Mouse (Mus musculus): ENCODE results near the gene T. TPM values are rescaled to one million over a fixed set of nuclear protein-coding genes. Genes with fewer than 3 reads are reported as not detected.

The T gene
- polyA plus RNA-seq, 1 experiment from 2014 or later, result 0.61 TPM

DNA sequence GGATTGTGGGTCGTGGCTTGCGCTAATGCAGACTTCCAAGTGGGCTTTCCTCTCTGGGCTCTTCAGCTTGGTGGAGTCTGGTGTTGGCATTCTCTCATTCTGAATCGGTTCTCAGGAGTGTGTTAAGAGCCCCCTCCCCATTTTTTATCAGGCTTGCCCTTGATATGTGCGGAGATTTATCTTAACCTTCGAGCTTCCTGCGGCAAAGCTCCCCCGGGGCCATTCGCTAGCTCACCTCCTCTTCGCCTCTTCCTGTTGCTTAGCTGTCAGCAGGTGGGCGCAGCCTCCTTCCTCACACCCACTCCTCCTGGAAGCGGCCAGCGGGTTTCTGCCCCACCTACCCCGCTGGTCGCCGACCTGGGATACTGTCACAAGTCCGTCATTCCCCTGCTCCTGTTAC, 4.8 kb upstream of the T start:
- peaks cover 62% of the 10 kb centered on the region for H3K27me3 ChIP-seq (replicated peaks; ENCODE audit: control insufficient read depth, insufficient read depth, low read length)
- H3K36me3 ChIP-seq (ENCODE audit: control insufficient read depth, insufficient read depth), result no peaks in the 10 kb centered on the region
- WGBS, result under 1% methylated on average over 16 of the region's 16 CpGs
- H3K4me3 ChIP-seq (replicated peaks; ENCODE audit: low read length), result no peak overlapping the region
- no peaks in the 10 kb centered on the region for H3K9me3 ChIP-seq (ENCODE audit: control insufficient read depth, low read length)
- peaks cover 13% of the 10 kb centered on the region for H3K4me1 ChIP-seq (replicated peaks; ENCODE audit: control insufficient read depth, insufficient read depth, low read length)
- no peak overlapping the region for H3K9ac ChIP-seq (replicated peaks; ENCODE audit: low read depth, low read length)
- H3K27ac ChIP-seq (ENCODE audit: low read length), result no peak overlapping the region
- H3K4me2 ChIP-seq (ENCODE audit: low read length), result no peak overlapping the region
- no peak for ATAC-seq

DNA sequence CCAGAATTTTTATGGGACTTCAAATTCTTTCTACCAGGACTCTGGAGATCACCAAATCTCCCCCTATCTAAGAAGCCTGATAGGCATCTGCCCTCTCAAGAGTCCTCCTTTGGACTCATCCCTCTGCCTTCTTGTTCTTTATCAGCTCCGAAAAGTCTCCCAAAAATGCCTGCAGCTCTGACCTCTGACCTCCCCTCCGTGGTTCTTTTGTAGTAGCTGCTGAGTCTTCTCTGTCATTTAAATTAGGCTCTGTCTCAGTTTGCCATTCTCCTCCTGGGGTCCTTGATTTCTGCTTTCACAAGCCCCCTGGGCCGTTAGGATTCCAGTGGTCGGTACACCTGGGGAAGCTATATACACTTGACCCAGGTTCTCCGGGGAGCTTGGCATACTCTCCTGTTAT, 4.3 kb upstream of the T start:
- H3K27me3 ChIP-seq (replicated peaks; ENCODE audit: control insufficient read depth, insufficient read depth, low read length), result peaks cover 67% of the 10 kb centered on the region
- WGBS, result 2% methylated on average over 5 of the region's 5 CpGs

DNA sequence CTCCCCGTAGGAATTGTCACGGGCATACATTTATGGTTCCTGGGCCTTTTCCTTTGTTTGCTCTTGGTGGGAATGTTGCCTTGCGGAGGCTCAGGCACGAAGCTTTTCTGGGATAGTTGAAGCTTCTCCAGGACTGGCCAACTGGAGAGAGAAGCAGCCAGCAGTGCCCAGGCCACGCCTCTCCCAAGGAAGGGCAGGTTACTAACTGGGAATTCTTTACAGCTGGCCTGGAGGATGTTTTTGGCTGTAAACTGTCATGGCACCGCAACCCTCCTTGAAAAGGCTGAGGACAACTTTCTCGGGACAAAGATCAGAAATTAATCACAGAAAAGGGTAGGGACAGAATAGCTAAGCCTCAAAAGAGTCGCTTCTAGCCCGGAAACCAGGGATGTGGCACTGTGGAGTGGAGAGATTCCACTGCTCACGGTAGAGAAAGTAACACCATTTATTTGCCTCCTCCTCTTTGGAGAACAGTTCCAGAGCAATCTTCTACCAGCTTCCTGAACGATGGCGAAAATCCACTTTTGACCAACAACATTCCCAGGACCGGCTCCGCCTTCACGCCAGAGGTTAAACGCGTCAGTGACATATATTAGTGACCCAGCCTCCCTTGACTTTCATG, 1.9 kb upstream of the T start:
- WGBS, result 1% methylated on average over 17 of the region's 17 CpGs
- Histone ChIP-seq H3K9me3 (ENCODE audit: control insufficient read depth, low read length) (no peaks in the 10 kb centered on the region), H3K36me3 (ENCODE audit: control insufficient read depth, insufficient read depth) (no peaks in the 10 kb centered on the region), H3K9ac (replicated peaks; ENCODE audit: low read depth, low read length) (no peak overlapping the region), H3K4me1 (replicated peaks; ENCODE audit: control insufficient read depth, insufficient read depth, low read length) (peaks cover 15% of the 10 kb centered on the region), H3K27ac (ENCODE audit: low read length) (no peak overlapping the region), H3K27me3 (replicated peaks; ENCODE audit: control insufficient read depth, insufficient read depth, low read length) (peaks cover 85% of the 10 kb centered on the region), H3K4me2 (ENCODE audit: low read length) (no peak overlapping the region), H3K4me3 (replicated peaks; ENCODE audit: low read length) (no peak overlapping the region)
- ATAC-seq, result no peak

More for the DNA sequence above, 4.3 kb upstream of the T start:
- Histone ChIP-seq H3K4me1 (replicated peaks; ENCODE audit: control insufficient read depth, insufficient read depth, low read length) (peaks cover 15% of the 10 kb centered on the region), H3K9ac (replicated peaks; ENCODE audit: low read depth, low read length) (no peak overlapping the region), H3K4me3 (replicated peaks; ENCODE audit: low read length) (no peak overlapping the region), H3K36me3 (ENCODE audit: control insufficient read depth, insufficient read depth) (no peaks in the 10 kb centered on the region), H3K9me3 (ENCODE audit: control insufficient read depth, low read length) (no peaks in the 10 kb centered on the region), H3K27ac (ENCODE audit: low read length) (no peak overlapping the region), H3K4me2 (ENCODE audit: low read length) (no peak overlapping the region)
- ATAC-seq, result no peak

DNA sequence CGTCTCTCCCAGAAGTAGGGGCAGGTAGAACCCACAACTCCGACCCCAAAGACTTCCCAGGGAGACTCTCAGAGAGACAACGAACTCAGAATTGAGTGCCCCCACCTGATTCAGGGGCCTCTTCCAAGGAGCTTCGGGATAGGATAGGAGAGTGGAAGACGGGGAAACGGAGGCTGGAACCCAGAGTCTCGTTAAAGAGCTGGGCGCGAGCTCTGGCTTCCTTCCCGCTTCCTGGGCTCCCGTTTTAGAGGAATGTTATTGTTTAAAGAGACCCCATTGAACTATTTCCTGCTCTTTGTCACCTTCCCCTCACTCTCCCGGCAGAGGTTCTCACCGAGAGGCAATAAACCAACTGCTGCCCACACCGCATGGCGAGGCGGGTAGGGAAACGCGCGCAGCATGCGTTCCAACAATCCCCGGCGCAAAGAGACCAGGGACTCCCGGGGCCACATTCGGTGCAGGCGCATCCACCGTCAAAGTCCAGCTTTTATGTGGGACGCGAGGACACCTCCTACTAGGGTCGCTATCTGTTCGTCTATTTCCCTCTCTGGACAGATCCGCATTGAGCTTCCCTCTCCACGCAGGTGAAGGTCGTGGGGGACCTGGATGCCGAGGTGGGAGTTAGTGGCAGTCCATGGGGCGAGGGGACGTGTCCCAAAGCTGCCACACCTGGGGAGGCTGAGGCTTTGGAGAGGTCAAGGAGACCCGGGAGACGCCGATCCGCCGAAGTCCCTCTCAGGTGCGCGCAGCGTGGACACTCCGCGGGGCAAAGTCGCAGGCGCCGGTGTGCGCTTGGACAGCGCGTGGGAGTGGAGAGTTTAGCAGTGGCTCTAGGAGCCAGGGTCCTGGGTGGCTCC, 874 bp upstream of the T start:
- H3K27me3 ChIP-seq (replicated peaks; ENCODE audit: control insufficient read depth, insufficient read depth, low read length), result peaks cover 93% of the 10 kb centered on the region
- no peak for ATAC-seq
- H3K36me3 ChIP-seq (ENCODE audit: control insufficient read depth, insufficient read depth), result no peaks in the 10 kb centered on the region
- peak overlapping the region; percentile 20 for H3K4me2 ChIP-seq (ENCODE audit: low read length)
- no peak overlapping the region for H3K9ac ChIP-seq (replicated peaks; ENCODE audit: low read depth, low read length)
- WGBS, result under 1% methylated on average over 52 of the region's 52 CpGs
- peak overlapping the region; percentile 5; the same call in 1 of the 2 replicates for H3K4me3 ChIP-seq (replicated peaks; ENCODE audit: low read length)
- H3K9me3 ChIP-seq (ENCODE audit: control insufficient read depth, low read length), result no peaks in the 10 kb centered on the region
- H3K4me1 ChIP-seq (replicated peaks; ENCODE audit: control insufficient read depth, insufficient read depth, low read length), result peaks cover 15% of the 10 kb centered on the region
- no peak overlapping the region for H3K27ac ChIP-seq (ENCODE audit: low read length)

DNA sequence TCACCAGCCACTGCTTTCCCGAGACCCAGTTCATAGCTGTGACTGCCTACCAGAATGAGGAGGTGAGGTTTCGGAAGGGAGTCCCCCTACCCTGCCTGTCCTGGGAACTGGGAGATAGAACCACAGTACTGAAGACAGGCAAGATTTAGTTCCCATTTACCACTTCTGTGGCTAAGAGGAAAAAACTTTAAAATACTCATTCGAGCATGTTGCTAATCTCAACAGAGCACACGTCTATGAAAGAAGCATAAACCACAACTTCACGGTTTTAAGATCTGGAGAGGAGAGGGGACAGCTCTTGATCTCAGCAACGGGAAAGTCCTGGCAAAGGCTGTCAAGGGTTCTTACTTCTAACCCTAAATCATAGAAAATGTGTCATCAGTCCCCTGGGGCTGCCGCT, 2.0 kb downstream of the T start:
- peaks cover 78% of the 10 kb centered on the region for H3K27me3 ChIP-seq (replicated peaks; ENCODE audit: control insufficient read depth, insufficient read depth, low read length)
- 17% methylated on average over 7 of the region's 7 CpGs for WGBS

DNA sequence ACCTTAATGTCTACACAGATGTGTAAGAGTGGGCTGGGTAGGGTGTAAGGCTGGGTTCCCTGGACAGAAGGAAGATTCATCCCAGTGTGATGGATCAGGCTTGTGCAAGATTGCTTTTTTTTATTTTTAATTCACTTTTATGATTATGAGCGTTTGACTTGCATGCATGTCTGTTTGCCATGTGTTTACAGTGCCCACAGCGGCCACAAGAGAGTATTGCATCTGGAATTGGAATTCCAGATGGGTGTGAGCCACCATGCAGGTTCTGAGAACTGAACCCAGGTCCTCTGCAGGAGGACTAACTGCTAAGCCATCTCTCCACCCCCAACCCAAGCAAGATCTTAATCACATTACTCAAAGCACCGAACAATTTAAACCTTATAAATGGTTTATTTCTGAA, 9.8 kb downstream of the T start:
- no peak overlapping the region for H3K4me2 ChIP-seq (ENCODE audit: low read length)
- no peak overlapping the region for H3K27ac ChIP-seq (ENCODE audit: low read length)

More for the DNA sequence above, 2.0 kb downstream of the T start:
- Histone ChIP-seq H3K27ac (ENCODE audit: low read length) (no peak overlapping the region), H3K9me3 (ENCODE audit: control insufficient read depth, low read length) (no peaks in the 10 kb centered on the region), H3K9ac (replicated peaks; ENCODE audit: low read depth, low read length) (no peak overlapping the region), H3K4me2 (ENCODE audit: low read length) (no peak overlapping the region), H3K4me3 (replicated peaks; ENCODE audit: low read length) (no peak overlapping the region), H3K4me1 (replicated peaks; ENCODE audit: control insufficient read depth, insufficient read depth, low read length) (peaks cover 13% of the 10 kb centered on the region), H3K36me3 (ENCODE audit: control insufficient read depth, insufficient read depth) (no peaks in the 10 kb centered on the region)
- no peak for ATAC-seq

DNA sequence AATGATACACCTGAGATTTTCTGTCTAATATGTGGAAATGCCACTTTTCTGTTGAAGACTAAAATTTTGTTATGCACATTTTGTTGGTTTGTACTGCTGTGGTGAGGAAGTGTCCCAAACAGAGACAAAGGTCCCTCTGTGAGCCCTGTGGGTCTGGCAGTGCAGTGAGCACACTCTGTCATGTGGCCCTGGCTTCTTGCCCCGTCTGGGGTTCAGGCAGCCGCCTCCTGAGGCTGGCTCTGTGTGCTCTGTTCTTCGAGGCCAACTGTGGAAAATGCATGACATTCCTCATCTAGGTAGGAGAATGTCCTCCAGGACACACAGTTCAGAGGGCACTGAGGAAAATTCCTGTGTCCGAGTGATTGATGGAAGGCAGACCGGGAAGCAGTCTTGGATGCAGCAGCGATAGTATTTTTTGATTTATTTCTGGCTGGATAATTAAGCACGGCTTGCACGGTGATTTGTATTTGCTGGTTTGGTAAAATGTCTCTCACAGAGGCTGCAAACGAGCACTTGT, 13.5 kb downstream of the T start:
- WGBS, result 62% methylated on average over 9 of the region's 9 CpGs
- no peak overlapping the region for H3K9ac ChIP-seq (replicated peaks; ENCODE audit: low read depth, low read length)
- H3K36me3 ChIP-seq (ENCODE audit: control insufficient read depth, insufficient read depth), result no peaks in the 10 kb centered on the region
- H3K4me2 ChIP-seq (ENCODE audit: low read length), result no peak overlapping the region
- no peak for ATAC-seq
- H3K4me1 ChIP-seq (replicated peaks; ENCODE audit: control insufficient read depth, insufficient read depth, low read length), result no peaks in the 10 kb centered on the region
- H3K9me3 ChIP-seq (ENCODE audit: control insufficient read depth, low read length), result no peaks in the 10 kb centered on the region
- no peak overlapping the region for H3K4me3 ChIP-seq (replicated peaks; ENCODE audit: low read length)
- no peaks in the 10 kb centered on the region for H3K27me3 ChIP-seq (replicated peaks; ENCODE audit: control insufficient read depth, insufficient read depth, low read length)
- H3K27ac ChIP-seq (ENCODE audit: low read length), result no peak overlapping the region

More for the DNA sequence above, 9.8 kb downstream of the T start:
- H3K4me3 ChIP-seq (replicated peaks; ENCODE audit: low read length), result no peak overlapping the region
- peaks cover 3% of the 10 kb centered on the region; the same call in 1 of the 2 replicates for H3K27me3 ChIP-seq (replicated peaks; ENCODE audit: control insufficient read depth, insufficient read depth, low read length)
- 56% methylated on average over 3 of the region's 3 CpGs for WGBS
- H3K9me3 ChIP-seq (ENCODE audit: control insufficient read depth, low read length), result no peaks in the 10 kb centered on the region
- no peak overlapping the region for H3K9ac ChIP-seq (replicated peaks; ENCODE audit: low read depth, low read length)
- no peaks in the 10 kb centered on the region for H3K4me1 ChIP-seq (replicated peaks; ENCODE audit: control insufficient read depth, insufficient read depth, low read length)
- no peak for ATAC-seq
- no peaks in the 10 kb centered on the region for H3K36me3 ChIP-seq (ENCODE audit: control insufficient read depth, insufficient read depth)

DNA sequence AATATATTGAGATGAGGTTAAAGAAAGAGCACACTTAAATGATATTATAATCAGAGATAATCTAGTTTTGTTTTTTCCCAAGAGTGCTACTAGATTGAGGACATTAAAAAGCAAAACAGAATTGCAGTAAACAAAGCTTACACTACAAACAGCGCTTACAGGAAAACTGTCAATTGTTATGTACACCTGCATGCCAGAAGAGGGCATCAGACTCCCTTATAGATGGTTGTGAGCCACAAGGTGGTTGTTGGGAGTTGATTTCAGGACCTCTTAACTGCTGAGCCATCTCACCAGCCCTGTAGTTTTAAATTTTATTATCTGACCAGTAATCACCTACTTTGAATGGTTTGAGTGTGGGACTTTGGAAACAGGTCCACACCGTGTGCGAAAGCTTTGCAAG, 14.1 kb downstream of the T start:
- Histone ChIP-seq H3K9ac (replicated peaks; ENCODE audit: low read depth, low read length) (no peak overlapping the region), H3K4me1 (replicated peaks; ENCODE audit: control insufficient read depth, insufficient read depth, low read length) (no peaks in the 10 kb centered on the region), H3K27ac (ENCODE audit: low read length) (no peak overlapping the region), H3K36me3 (ENCODE audit: control insufficient read depth, insufficient read depth) (no peaks in the 10 kb centered on the region), H3K4me3 (replicated peaks; ENCODE audit: low read length) (no peak overlapping the region), H3K27me3 (replicated peaks; ENCODE audit: control insufficient read depth, insufficient read depth, low read length) (no peaks in the 10 kb centered on the region), H3K9me3 (ENCODE audit: control insufficient read depth, low read length) (no peaks in the 10 kb centered on the region), H3K4me2 (ENCODE audit: low read length) (no peak overlapping the region)
- no peak for ATAC-seq
- WGBS, result 72% methylated on average over 3 of the region's 3 CpGs

DNA sequence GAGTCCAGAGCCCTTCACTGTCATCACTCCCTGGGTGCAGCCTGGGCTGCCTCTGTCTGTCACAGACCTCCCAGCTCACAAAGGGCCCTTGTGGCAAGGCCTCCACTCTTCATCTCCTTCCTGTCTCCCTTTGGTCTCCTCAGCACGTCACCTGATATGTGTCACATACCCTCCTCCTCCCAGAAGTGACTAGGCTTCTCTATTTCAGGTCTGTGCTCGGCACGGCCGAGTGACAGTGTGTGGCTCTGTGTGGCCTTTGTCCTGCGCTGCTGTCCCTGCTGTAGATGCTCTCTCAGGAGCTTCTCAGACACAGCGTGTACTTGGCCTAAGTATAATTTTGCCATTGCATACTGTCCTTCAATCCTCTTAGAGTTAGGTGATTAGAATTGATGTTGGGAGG, 21.0 kb downstream of the T start:
- no peak overlapping the region for H3K4me3 ChIP-seq (replicated peaks; ENCODE audit: low read length)
- peaks cover 7% of the 10 kb centered on the region; the same call in 1 of the 2 replicates for H3K4me1 ChIP-seq (replicated peaks; ENCODE audit: control insufficient read depth, insufficient read depth, low read length)

More for the DNA sequence above, 21.0 kb downstream of the T start:
- Histone ChIP-seq H3K27ac (ENCODE audit: low read length) (no peak overlapping the region), H3K36me3 (ENCODE audit: control insufficient read depth, insufficient read depth) (no peaks in the 10 kb centered on the region), H3K9ac (replicated peaks; ENCODE audit: low read depth, low read length) (no peak overlapping the region), H3K9me3 (ENCODE audit: control insufficient read depth, low read length) (no peaks in the 10 kb centered on the region), H3K27me3 (replicated peaks; ENCODE audit: control insufficient read depth, insufficient read depth, low read length) (no peaks in the 10 kb centered on the region), H3K4me2 (ENCODE audit: low read length) (no peak overlapping the region)
- ATAC-seq, result no peak
- 62% methylated on average over 6 of the region's 6 CpGs for WGBS
